Mouse (Mus musculus): ENCODE results near the gene C87499.

Gene C87499

DNA sequence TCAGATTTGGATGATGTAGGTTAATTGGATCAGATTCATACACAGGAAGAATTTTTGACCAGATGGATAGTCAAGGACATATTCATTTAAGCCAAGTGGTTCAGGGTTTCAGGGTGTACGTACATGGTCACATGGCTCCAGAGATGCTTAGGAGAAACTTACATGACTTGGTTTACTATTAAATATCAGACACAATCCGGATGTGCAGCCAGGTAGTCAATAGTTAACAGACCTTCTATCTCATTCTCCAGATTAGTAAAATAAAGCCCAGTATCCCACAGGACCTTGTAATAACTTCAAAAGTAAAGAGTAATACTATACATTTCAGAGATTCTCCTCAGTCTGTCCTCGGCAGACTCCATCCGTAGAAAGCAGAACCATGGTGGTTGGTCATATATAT, at the start of gene C87499:
Gene C87499 (minus strand): TSS at position 101 of the 400 bp plus-strand sequence.
- Histone ChIP-seq H3K27me3 (ENCODE audit: control insufficient read depth, insufficient read depth, low read length, poor library complexity, severe bottlenecking) (no peaks in the 10 kb centered on the region), H3K36me3 (ENCODE audit: control insufficient read depth, insufficient read depth, low read length, poor library complexity, severe bottlenecking) (no peaks in the 10 kb centered on the region)
- no peak for DNase-seq (ENCODE audit: low read depth, low spot score)

DNA sequence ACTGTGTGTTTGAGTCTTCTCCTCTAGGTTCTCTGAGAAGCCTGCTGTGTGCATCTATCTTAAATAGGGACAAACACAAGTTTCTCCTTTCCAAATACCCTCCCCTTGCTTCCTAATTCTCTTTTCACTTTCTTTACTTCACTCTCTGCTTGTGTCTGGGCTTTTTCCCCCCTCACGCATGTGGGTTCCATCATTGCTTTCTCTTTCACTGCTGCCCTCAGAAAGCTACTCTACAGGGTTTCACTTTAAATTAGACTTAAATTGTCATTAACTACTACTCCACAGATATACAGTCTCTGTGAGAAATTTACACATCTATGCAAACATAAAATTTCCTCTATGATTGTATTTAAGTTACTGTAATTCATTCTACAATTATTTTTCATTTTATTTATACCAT, 49.6 kb upstream of the C87499 start, which contains the start of gene Ifna2:
Gene Ifna2 (minus strand): TSS at position 101 of the 400 bp plus-strand sequence.
- H3K27me3 ChIP-seq (ENCODE audit: control insufficient read depth, insufficient read depth, low read length, poor library complexity, severe bottlenecking): no peaks in the 10 kb centered on the region
- DNase-seq (ENCODE audit: low read depth, low spot score): no peak
- H3K36me3 ChIP-seq (ENCODE audit: control insufficient read depth, insufficient read depth, low read length, poor library complexity, severe bottlenecking): no peaks in the 10 kb centered on the region

DNA sequence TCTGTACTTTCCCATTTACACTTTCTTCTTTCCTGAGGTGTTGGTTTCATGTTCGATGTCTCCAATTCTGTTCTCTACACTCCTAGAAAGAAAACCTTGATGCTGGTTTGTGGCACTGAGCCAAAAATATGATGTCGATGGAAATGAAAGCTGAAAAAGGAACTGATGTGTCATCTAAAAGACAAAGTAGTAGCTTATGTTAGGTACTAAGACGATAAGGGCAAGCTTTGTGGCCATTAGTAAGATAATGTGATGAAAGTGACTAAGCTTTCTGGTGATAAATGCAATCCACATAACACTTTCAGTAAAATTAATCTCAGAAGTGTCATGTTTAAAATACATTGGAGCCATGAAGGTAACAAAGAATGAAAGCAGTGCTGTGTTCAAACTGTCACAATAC, 47.1 kb upstream of the C87499 start:
- no peak for DNase-seq (ENCODE audit: low read depth, low spot score)
- no peaks in the 10 kb centered on the region for H3K27me3 ChIP-seq (ENCODE audit: control insufficient read depth, insufficient read depth, low read length, poor library complexity, severe bottlenecking)
- H3K36me3 ChIP-seq (ENCODE audit: control insufficient read depth, insufficient read depth, low read length, poor library complexity, severe bottlenecking): no peaks in the 10 kb centered on the region

DNA sequence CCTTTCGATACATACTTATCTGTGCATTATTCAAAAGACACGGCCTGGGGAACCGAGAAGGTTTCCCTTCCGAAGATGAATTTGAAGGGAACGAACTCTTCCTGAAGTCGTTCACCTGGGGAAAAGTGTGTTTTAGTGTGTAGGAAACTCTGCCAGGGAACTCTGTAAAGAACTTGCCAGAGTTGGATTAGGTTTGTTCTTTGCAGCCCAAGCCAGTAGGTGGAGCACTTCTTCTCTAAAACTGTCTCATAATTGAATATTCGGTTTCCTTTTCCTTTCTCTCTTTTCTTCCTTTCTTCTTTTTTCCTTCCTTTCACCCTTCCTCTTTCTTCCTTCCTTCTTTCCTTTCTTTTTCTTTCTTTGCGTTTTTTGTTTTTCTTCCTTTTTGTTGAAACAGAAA, 46.2 kb upstream of the C87499 start:
- no peaks in the 10 kb centered on the region for H3K36me3 ChIP-seq (ENCODE audit: control insufficient read depth, insufficient read depth, low read length, poor library complexity, severe bottlenecking)
- DNase-seq (ENCODE audit: low read depth, low spot score): peak; percentile 58
- H3K27me3 ChIP-seq (ENCODE audit: control insufficient read depth, insufficient read depth, low read length, poor library complexity, severe bottlenecking): no peaks in the 10 kb centered on the region

DNA sequence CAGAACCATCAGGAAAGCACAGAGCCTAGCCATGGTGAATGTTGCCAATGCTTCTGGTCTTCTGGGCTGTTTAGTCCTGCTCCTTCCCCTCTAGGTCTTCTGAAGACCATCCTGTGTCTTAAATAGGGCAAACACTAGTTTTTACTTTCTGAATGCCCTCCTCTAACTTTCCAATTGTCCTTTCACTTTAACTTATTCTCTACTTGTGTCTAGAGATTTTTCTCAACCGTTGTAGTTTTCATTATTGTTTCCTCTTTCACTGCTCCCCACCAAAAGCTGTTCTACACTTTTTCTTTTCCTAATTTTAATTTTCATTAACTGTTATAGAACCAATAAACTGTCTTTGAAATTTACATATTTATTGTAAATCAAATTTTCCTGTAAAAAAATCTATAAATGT, 42.6 kb upstream of the C87499 start, which contains the start of gene Ifna16:
Gene Ifna16 (minus strand): TSS at position 101 of the 400 bp plus-strand sequence.
- no peak for DNase-seq (ENCODE audit: low read depth, low spot score)
- Histone ChIP-seq H3K27me3 (ENCODE audit: control insufficient read depth, insufficient read depth, low read length, poor library complexity, severe bottlenecking) (no peaks in the 10 kb centered on the region), H3K36me3 (ENCODE audit: control insufficient read depth, insufficient read depth, low read length, poor library complexity, severe bottlenecking) (no peaks in the 10 kb centered on the region)

DNA sequence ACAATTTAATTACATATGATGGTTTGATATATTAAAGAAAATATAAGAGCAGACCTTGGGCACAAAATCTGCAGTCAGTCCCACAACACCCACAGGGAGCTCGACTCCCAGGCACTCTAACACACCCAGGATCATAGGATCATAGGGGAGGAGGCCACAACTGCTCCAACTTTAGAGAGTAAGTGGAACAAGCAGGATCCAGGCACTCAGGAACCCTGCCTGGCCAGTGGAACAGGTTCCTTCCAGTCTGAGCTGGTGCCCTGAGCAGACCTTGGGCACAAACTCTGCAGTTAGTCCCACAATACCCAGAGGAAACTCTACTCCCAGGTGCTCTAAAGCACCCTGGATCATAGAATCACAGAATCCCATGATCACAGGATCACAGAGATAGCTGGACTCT, 21.2 kb upstream of the C87499 start:
- Histone ChIP-seq H3K36me3 (ENCODE audit: control insufficient read depth, insufficient read depth, low read length, poor library complexity, severe bottlenecking) (no peaks in the 10 kb centered on the region), H3K27me3 (ENCODE audit: control insufficient read depth, insufficient read depth, low read length, poor library complexity, severe bottlenecking) (no peaks in the 10 kb centered on the region)
- no peak for DNase-seq (ENCODE audit: low read depth, low spot score)

DNA sequence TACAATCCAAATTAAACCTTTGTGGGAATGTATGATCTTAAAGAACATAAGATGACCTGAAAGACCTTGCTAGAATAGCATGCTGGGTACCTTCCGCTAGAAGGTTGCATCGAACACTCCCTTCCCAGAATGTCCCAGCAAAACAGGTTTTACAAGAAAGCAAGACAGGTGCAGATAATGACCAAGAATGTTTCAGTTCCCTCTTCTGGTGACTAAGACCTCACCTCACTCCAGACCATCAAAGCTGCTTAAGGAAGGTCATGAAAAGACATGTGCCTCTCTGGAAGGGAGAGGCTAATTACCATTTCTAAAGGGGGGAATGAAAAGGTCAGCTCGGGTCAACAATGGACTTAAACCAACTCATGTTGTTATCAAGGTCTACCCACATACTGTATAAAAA, 19.4 kb upstream of the C87499 start:
- H3K36me3 ChIP-seq (ENCODE audit: control insufficient read depth, insufficient read depth, low read length, poor library complexity, severe bottlenecking): no peaks in the 10 kb centered on the region
- H3K27me3 ChIP-seq (ENCODE audit: control insufficient read depth, insufficient read depth, low read length, poor library complexity, severe bottlenecking): no peaks in the 10 kb centered on the region
- DNase-seq (ENCODE audit: low read depth, low spot score): no peak

DNA sequence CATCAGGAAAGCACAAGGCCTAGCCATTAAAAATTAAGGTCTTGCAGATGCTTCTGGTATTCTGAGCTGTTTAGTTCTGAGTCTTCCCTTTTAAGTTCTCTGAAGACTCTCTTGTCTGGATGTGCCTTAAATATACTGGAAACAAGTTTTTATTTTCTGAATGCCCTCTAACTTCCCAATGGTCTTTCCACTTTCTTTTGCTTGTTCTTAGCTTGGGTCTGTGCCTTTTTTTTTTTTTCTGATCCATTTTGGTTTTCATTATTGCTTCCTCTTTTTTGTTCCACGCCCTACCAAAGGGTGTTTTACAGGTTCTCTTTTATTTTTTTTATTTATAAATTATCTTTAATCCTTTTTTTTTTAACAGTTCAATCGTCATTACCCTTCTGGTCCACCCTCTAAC, 10.1 kb upstream of the C87499 start, which contains the start of gene Ifna13:
Gene Ifna13 (minus strand): TSS at position 101 of the 400 bp plus-strand sequence.
- no peaks in the 10 kb centered on the region for H3K36me3 ChIP-seq (ENCODE audit: control insufficient read depth, insufficient read depth, low read length, poor library complexity, severe bottlenecking)

DNA sequence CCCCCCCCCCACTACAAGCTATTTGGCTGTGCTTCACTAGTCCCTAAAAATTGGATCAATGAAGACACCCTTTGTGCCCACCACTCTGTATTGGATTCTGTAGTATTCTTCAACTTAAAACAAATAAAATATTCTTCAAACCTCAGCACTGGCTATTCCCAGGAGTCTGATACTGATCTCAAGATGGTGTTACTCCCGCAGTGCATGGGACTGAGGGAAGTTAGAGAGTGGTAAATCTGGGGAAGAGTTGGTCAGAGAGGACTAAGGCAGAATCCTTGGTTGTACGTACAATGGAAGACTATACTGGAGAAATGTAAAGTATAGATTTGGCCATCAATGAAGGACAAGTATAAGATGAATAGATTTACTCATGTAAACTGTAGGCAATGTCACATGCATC, 8.3 kb upstream of the C87499 start:
- H3K27me3 ChIP-seq (ENCODE audit: control insufficient read depth, insufficient read depth, low read length, poor library complexity, severe bottlenecking): no peaks in the 10 kb centered on the region
- H3K36me3 ChIP-seq (ENCODE audit: control insufficient read depth, insufficient read depth, low read length, poor library complexity, severe bottlenecking): no peaks in the 10 kb centered on the region
- DNase-seq (ENCODE audit: low read depth, low spot score): no peak

More for the DNA sequence above, 10.1 kb upstream of the C87499 start, which contains the start of gene Ifna13:
- no peaks in the 10 kb centered on the region; the same call in 1 of the 2 replicates for H3K27me3 ChIP-seq (ENCODE audit: control insufficient read depth, insufficient read depth, low read length, poor library complexity, severe bottlenecking)
- no peak for DNase-seq (ENCODE audit: low read depth, low spot score)

DNA sequence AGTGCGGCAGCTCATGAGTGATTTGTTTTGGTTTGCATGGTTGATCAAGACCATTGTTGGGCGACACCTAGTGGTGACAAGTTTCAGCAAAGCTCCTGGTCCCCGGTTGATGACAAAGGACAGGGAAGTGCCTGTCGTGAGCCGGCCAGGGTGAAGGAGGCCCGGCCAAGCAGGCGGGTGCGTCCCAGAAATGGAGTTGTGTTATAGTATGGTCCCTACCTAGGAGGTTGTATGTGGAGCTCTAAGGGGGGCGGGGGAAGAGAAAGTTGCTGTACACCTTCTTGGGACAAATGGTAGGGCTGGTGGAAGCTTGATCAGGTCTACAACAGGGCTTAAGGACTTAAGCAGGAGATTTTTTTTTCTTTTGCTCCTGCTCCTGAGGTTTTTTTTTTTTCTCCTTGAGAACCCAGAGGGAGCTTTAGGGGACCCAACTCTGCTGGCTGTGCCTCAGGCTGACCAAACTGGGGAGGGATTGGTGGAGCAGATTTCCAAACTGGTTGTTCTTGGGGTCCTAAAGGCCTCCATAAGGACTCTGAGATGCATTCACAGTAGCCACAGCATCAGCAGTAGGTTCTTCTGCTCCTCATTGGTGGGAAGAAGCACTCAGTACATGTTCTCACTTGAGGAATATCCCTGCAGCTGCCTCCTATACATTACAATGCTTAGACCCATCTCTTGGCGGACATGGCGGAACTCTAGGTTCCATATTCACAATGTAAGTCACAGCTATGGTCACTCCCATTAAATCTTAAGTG, 7.0 kb upstream of the C87499 start:
- peak; percentile 100 for DNase-seq (ENCODE audit: low read depth, low spot score)
- Histone ChIP-seq H3K27me3 (ENCODE audit: control insufficient read depth, insufficient read depth, low read length, poor library complexity, severe bottlenecking) (no peaks in the 10 kb centered on the region), H3K36me3 (ENCODE audit: control insufficient read depth, insufficient read depth, low read length, poor library complexity, severe bottlenecking) (no peaks in the 10 kb centered on the region)

DNA sequence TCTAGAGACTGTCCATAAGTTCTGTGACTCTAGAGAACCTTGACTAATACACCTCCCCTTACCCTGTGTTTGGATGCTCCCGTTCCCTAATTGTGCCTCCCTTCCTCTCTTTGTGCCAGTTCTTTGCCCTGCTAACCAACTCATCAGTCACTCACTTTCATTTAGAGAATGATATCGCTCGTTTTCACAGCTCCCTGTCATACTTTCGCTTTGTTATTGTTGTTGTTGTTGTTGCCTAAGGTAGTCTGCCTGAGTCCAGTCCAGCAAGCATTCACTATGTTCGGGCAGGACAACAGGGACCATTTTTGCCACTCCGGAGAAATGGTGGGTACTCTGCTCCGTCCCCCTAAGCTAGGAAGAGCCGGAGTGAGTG, 6.5 kb upstream of the C87499 start:
- H3K36me3 ChIP-seq (ENCODE audit: control insufficient read depth, insufficient read depth, low read length, poor library complexity, severe bottlenecking): no peaks in the 10 kb centered on the region
- DNase-seq (ENCODE audit: low read depth, low spot score): no peak

DNA sequence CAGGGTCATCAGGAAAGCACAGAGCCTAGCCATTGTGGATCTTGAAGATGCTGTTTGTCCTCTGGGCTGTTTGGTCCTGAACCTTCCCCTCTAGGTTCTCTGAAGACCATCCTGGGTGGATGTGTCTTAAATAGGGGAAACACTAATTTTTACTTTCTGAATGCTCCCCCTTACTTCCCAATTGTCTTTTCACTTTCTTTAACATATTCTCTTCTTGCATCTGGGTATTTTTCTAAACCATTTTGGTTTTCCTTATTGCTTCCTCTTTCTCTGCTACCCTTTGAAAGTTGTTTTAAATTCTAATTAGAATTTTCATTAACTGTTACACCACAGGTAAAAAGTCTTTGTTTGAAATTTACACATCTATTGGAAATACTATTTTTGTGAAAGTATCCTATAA, 30.9 kb downstream of the C87499 start, which contains the start of gene Ifna12:
Gene Ifna12 (minus strand): TSS at position 101 of the 400 bp plus-strand sequence.
- Histone ChIP-seq H3K27me3 (ENCODE audit: control insufficient read depth, insufficient read depth, low read length, poor library complexity, severe bottlenecking) (no peaks in the 10 kb centered on the region), H3K36me3 (ENCODE audit: control insufficient read depth, insufficient read depth, low read length, poor library complexity, severe bottlenecking) (no peaks in the 10 kb centered on the region)
- DNase-seq (ENCODE audit: low read depth, low spot score): no peak

More for the DNA sequence above, 6.5 kb upstream of the C87499 start:
- H3K27me3 ChIP-seq (ENCODE audit: control insufficient read depth, insufficient read depth, low read length, poor library complexity, severe bottlenecking): no peaks in the 10 kb centered on the region

DNA sequence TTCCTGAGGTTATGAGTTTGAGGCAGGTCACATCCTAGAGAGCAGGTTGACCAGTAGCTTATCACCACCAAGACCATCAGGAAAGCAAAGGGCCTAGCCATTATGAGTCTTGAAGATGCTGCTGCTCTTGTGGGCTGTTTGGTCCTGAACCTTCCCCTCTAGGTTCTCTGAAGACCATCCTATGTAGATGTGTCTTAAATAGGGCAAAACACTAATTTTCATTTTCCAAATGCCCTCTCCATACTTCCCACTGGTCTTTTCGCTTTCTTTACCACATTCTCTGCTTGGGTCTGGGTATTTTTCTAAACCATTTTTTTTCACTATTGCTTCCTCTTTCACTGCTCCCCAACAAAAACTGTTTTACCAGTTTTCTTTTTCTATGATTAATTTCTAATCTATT, 41.9 kb downstream of the C87499 start, which contains the start of gene Ifna9:
Gene Ifna9 (minus strand): TSS at position 101 of the 400 bp plus-strand sequence.
- H3K36me3 ChIP-seq (ENCODE audit: control insufficient read depth, insufficient read depth, low read length, poor library complexity, severe bottlenecking): no peaks in the 10 kb centered on the region
- DNase-seq (ENCODE audit: low read depth, low spot score): no peak

More for the DNA sequence above, 41.9 kb downstream of the C87499 start, which contains the start of gene Ifna9:
- H3K27me3 ChIP-seq (ENCODE audit: control insufficient read depth, insufficient read depth, low read length, poor library complexity, severe bottlenecking): no peaks in the 10 kb centered on the region
